Mouse (Mus musculus): ENCODE measurements around the gene Fam120a. TPM values are rescaled to one million over a fixed set of nuclear protein-coding genes. Genes with fewer than 3 reads are reported as not detected.

Gene Fam120a
- polyA plus RNA-seq, 1 experiment from 2014 or later: 37.0 TPM

DNA sequence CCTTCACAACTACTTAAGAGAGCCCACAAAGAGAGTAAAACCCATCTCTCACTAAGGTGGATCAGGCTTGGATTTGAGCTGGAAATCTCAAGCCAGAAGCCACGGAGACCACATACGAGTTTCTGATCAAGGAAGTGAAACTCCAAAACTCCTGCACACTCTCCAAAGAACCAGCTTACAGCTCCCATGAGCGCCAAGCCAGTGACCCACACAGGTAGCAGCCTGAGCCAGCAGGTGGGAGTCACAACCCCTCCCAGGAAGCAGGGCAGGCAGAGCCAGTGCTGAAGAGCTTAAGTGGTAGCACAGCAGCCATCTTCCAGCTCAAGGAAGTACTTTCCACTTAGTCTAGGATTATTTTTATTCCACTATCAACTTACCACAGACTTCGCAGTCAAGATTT, 13.0 kb downstream of the Fam120a start:
- no peaks in the 10 kb centered on the region for H3K4me1 ChIP-seq (ENCODE audit: insufficient read depth)
- no peak overlapping the region for H3K4me2 ChIP-seq
- H3K27ac ChIP-seq (ENCODE audit: low read depth): no peak overlapping the region
- DNase-seq: no peak
- H3K9me3 ChIP-seq (ENCODE audit: low read depth, low read length): no peaks in the 10 kb centered on the region
- H3K36me3 ChIP-seq (ENCODE audit: insufficient read depth): 0 out of 2 replicates have a peak, but pooled peaks cover 3% of the 10 kb centered on the region
- no peak for ATAC-seq (ENCODE audit: insufficient read depth)
- H3K4me3 ChIP-seq (ENCODE audit: low read depth, low read length): no peak overlapping the region
- no peaks in the 10 kb centered on the region for H3K27me3 ChIP-seq (ENCODE audit: insufficient read depth, low read length)
- 92% methylated on average over 4 of the region's 4 CpGs for WGBS
- TF ChIP-seq CTCF (IDR thresholded peaks at IDR 0.05; ENCODE audit: low read depth): no peak
- H3K9ac ChIP-seq: no peak overlapping the region

DNA sequence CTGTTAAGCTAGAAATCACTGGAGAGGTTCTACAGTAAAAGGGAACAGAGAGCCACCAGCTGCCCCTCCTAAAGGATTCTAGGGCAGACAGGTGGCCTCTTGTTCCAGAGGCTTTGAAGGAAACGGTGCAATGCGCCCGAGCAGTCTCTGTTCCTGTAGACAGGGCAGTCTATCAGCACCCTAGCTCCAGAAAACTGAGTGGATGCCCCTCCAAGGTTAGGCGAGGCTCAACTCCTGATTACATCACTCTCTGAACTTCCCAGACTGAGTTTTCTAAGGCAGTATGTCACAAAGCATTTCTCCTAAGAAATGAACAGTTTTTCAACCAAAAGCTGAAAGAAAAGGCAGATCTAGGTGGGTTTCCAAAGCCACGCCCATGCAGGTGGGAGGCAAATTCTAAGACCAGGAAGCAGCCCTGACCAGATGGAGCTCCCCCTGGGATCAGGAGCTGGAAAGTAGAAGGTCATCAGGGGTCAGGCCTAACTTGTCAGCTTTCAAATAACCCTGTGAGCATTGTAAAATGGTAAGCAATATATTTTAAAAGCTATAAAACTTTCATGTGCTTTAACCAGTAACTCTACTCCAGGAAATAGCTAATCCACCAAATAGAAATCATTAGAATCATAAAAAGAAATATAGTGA, 17.1 kb downstream of the Fam120a start:
- TF ChIP-seq CTCF (IDR thresholded peaks at IDR 0.05; ENCODE audit: low read depth): no peak
- no peak overlapping the region for H3K4me3 ChIP-seq (ENCODE audit: low read depth, low read length)
- WGBS: 50% methylated on average over 5 of the region's 5 CpGs
- no peak overlapping the region for H3K27ac ChIP-seq (ENCODE audit: low read depth)
- no peaks in the 10 kb centered on the region for H3K9me3 ChIP-seq (ENCODE audit: low read depth, low read length)
- no peak overlapping the region for H3K4me2 ChIP-seq
- no peak overlapping the region for H3K9ac ChIP-seq
- H3K36me3 ChIP-seq (ENCODE audit: insufficient read depth): peaks cover 35% of the 10 kb centered on the region
- no peaks in the 10 kb centered on the region for H3K27me3 ChIP-seq (ENCODE audit: insufficient read depth, low read length)
- DNase-seq (no peak), ATAC-seq (ENCODE audit: insufficient read depth) (no peak)
- H3K4me1 ChIP-seq (ENCODE audit: insufficient read depth): no peaks in the 10 kb centered on the region

GRCm38 (mm10) chr13:48948951-48949350, 18.9 kb downstream of the Fam120a start:
- Histone ChIP-seq H3K9me3 (ENCODE audit: low read depth, low read length) (no peaks in the 10 kb centered on the region), H3K4me3 (ENCODE audit: low read depth, low read length) (no peak overlapping the region), H3K36me3 (ENCODE audit: insufficient read depth) (peaks cover 48% of the 10 kb centered on the region), H3K27me3 (ENCODE audit: insufficient read depth, low read length) (no peaks in the 10 kb centered on the region), H3K4me2 (no peak overlapping the region), H3K9ac (no peak overlapping the region), H3K4me1 (ENCODE audit: insufficient read depth) (no peaks in the 10 kb centered on the region), H3K27ac (ENCODE audit: low read depth) (no peak overlapping the region)
- DNase-seq: no peak
- ATAC-seq (ENCODE audit: insufficient read depth): no peak
- WGBS: 91% methylated on average over 6 of the region's 6 CpGs
- TF ChIP-seq CTCF (IDR thresholded peaks at IDR 0.05; ENCODE audit: low read depth): no peak

DNA sequence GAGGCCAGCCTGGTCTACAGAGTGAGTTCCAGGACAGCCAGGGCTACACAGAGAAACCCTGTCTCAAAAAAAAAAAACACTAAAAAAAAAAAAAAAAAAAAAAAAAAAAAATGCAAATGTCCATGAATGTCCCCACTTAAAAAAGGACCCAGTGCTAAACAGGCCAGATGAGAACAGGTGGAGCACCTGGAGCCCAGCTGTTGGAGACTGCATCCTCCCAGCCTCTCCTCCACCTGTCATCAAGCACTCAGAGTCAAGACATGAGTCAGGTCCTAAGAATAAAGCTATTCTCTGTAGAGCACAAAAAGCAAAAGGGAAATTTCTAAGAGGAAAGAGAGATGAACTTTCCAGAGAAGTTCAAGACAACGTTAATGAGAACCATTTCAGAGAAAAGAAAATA, 23.2 kb downstream of the Fam120a start:
- no peak overlapping the region for H3K27ac ChIP-seq (ENCODE audit: low read depth)
- peaks cover 74% of the 10 kb centered on the region for H3K36me3 ChIP-seq (ENCODE audit: insufficient read depth)
- 62% methylated on average over 1 of the region's 1 CpGs for WGBS

DNA sequence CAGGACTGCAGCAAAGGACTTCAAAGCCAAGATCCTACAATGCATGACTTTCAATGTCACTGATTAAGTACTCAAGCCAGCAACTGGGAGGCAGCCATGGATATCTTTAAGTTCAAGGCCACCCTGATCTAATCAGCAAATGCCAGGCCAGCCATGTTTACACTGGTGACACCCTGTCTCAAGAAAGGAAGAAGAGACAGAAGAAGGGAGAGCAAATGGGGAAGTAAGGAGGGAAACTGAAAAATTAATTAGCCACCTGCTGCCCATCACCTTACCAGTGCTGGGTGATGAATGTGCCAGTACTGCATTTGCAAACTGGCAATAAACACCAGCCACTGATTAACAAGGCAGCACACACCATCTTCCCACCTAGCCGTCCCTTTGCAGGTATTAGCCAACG, 25.3 kb downstream of the Fam120a start:
- H3K36me3 ChIP-seq (ENCODE audit: insufficient read depth): peaks cover 64% of the 10 kb centered on the region
- 78% methylated on average over 2 of the region's 2 CpGs for WGBS
- H3K4me1 ChIP-seq (ENCODE audit: insufficient read depth): no peaks in the 10 kb centered on the region
- H3K27me3 ChIP-seq (ENCODE audit: insufficient read depth, low read length): no peaks in the 10 kb centered on the region
- H3K4me3 ChIP-seq (ENCODE audit: low read depth, low read length): no peak overlapping the region
- no peak overlapping the region for H3K4me2 ChIP-seq
- TF ChIP-seq CTCF (IDR thresholded peaks at IDR 0.05; ENCODE audit: low read depth): no peak
- H3K27ac ChIP-seq (ENCODE audit: low read depth): no peak overlapping the region
- DNase-seq: no peak
- H3K9me3 ChIP-seq (ENCODE audit: low read depth, low read length): no peaks in the 10 kb centered on the region
- H3K9ac ChIP-seq: no peak overlapping the region
- no peak for ATAC-seq (ENCODE audit: insufficient read depth)

More for the DNA sequence above, 23.2 kb downstream of the Fam120a start:
- no peak for TF ChIP-seq CTCF (IDR thresholded peaks at IDR 0.05; ENCODE audit: low read depth)
- H3K4me2 ChIP-seq: no peak overlapping the region
- DNase-seq (no peak), ATAC-seq (ENCODE audit: insufficient read depth) (no peak)
- H3K9me3 ChIP-seq (ENCODE audit: low read depth, low read length): no peaks in the 10 kb centered on the region
- H3K4me1 ChIP-seq (ENCODE audit: insufficient read depth): no peaks in the 10 kb centered on the region
- H3K4me3 ChIP-seq (ENCODE audit: low read depth, low read length): no peak overlapping the region
- no peaks in the 10 kb centered on the region for H3K27me3 ChIP-seq (ENCODE audit: insufficient read depth, low read length)
- H3K9ac ChIP-seq: no peak overlapping the region

DNA sequence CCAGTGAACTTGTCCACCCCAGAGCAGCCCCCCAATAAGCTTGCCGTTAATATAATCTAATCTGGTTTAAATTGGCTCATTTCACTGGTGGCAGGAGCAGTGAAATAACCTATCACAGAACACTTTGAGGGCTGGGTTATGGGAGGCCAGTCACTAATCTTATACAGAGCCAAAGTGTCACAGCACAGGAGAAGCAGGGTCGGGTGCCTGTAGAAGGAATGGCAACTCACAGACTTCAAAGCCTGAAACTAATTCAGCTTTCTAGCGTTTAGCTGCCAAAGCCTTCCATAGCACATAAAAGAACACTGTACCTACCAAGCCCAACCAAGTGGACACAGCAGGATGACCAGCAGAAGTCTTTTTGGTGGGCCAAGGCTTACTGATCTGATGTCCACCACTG, 26.0 kb downstream of the Fam120a start:
- H3K36me3 ChIP-seq (ENCODE audit: insufficient read depth): peaks cover 58% of the 10 kb centered on the region
- no peaks in the 10 kb centered on the region for H3K27me3 ChIP-seq (ENCODE audit: insufficient read depth, low read length)
- no peaks in the 10 kb centered on the region for H3K9me3 ChIP-seq (ENCODE audit: low read depth, low read length)
- WGBS: 67% methylated on average over 3 of the region's 3 CpGs
- H3K9ac ChIP-seq: no peak overlapping the region
- TF ChIP-seq CTCF (IDR thresholded peaks at IDR 0.05; ENCODE audit: low read depth): no peak
- H3K4me1 ChIP-seq (ENCODE audit: insufficient read depth): no peaks in the 10 kb centered on the region
- ATAC-seq (ENCODE audit: insufficient read depth) (no peak), DNase-seq (no peak)
- H3K4me2 ChIP-seq: no peak overlapping the region
- H3K27ac ChIP-seq (ENCODE audit: low read depth): no peak overlapping the region
- no peak overlapping the region for H3K4me3 ChIP-seq (ENCODE audit: low read depth, low read length)

DNA sequence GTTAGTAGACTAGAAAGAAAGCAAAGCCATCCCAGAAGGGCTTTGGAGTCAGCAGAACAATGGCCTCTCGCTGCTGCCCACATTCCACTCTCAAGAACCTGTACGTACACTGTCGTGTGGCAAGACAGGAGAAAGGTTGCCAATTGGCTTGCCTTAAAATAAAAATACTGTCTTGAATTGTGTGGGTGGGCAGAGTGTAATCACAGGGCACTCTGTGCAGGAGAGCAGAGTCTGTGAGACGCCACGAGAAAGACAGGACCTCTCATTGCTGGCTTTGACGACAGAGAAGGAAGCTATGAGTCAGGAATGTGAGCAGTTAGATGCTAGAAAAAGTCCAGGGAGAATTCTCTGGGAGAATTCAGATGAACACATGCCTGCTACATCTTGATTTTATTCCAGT, 33.2 kb downstream of the Fam120a start:
- no peak overlapping the region for H3K27ac ChIP-seq (ENCODE audit: low read depth)
- TF ChIP-seq CTCF (IDR thresholded peaks at IDR 0.05; ENCODE audit: low read depth): no peak
- ATAC-seq (ENCODE audit: insufficient read depth) (no peak), DNase-seq (no peak)
- no peak overlapping the region for H3K9ac ChIP-seq
- H3K4me2 ChIP-seq: no peak overlapping the region
- peaks cover 59% of the 10 kb centered on the region for H3K36me3 ChIP-seq (ENCODE audit: insufficient read depth)
- no peak overlapping the region for H3K4me3 ChIP-seq (ENCODE audit: low read depth, low read length)
- H3K27me3 ChIP-seq (ENCODE audit: insufficient read depth, low read length): no peaks in the 10 kb centered on the region
- H3K9me3 ChIP-seq (ENCODE audit: low read depth, low read length): no peaks in the 10 kb centered on the region
- no peaks in the 10 kb centered on the region for H3K4me1 ChIP-seq (ENCODE audit: insufficient read depth)
- WGBS: 54% methylated on average over 6 of the region's 6 CpGs
